Mouse (Mus musculus) activated CD4-positive, CD25-positive, alpha-beta regulatory T cell (primary cell): Measurements from ENCODE around the gene Esp3. TPM values are rescaled to one million over a fixed set of nuclear protein-coding genes. Genes with fewer than 3 reads are reported as not detected.

Experiments used
- polyA plus RNA-seq, 2 experiments: library from polyadenylated mRNA; unstranded; fragments of 100-300 nt; shearing (Covaris generic); gene quantifications; one replicate each; pipeline ENCODE4 v1.2.1; 2017

Esp3 gene
- not detected for polyA plus RNA-seq

DNA sequence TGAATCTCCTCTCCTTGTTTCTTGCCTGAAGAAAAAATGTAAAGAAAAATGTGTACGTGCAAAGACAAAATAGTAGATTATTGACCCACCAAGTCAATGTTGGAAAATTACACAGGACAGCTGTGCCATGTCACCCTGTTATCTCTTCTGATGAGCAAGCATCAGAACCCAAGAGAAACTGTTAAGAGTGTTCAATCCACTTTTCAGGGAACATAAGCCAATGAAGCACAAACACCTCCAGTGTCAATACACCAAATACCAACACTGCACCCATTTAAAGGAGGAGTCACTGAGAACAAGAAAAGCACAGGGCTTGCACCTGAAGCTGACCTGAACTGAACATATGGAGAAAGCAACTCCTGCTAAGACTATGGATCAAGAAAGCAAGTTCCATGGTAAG is at the start of gene Esp3:
Gene Esp3 (plus strand): TSS at position 301 of the 400 bp plus-strand sequence.

DNA sequence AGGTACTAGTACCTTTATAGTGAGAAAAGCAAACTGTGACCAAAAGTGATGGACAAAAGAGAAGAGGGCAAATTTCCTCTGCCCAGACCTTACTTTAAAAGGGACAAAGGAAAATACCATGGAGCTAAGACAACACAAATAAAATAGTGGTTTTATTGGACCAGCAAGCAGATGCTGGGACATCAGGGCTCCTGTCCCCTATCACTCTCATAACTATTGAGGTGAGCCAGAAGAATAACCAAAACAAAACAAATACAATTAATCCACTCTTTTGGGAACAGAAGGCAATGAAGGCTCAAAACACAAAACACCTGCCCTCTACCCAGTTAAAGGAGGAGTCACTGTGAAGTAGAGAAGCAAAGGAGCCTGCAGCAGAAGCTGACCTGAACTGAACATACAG is 33.6 kb upstream of the Esp3 start, which contains the start of gene Esp4:
Gene Esp4 (plus strand): TSS at position 301 of the 400 bp plus-strand sequence.

Other genes with a start within 250 kb of the Esp3 start
- gene Esp8, start 112.1 kb upstream of the Esp3 start, polyA plus RNA-seq = not detected
- not detected for gene Esp6, start 70.6 kb upstream of the Esp3 start, polyA plus RNA-seq
- not detected for gene Esp4, start 33.5 kb upstream of the Esp3 start, polyA plus RNA-seq
- not detected for gene Esp1, start 95.0 kb downstream of the Esp3 start, polyA plus RNA-seq
- not detected for gene Crisp2, start 174.9 kb downstream of the Esp3 start, polyA plus RNA-seq
- gene Rhag, start 179.1 kb downstream of the Esp3 start, polyA plus RNA-seq = 1 to 10 TPM in 1 of 2 experiments, under 1 TPM in 1; 0.56 to 3.4 TPM
- gene 9130008F23Rik, start 248.5 kb downstream of the Esp3 start, polyA plus RNA-seq = under 1 TPM in 1 of 2 experiments, not detected in 1; 0.38 TPM